Mouse (Mus musculus) liver, embryonic 14.5 days (tissue): ENCODE data around the gene Duox2. TPM values are rescaled to one million over a fixed set of nuclear protein-coding genes. Genes with fewer than 3 reads are reported as not detected.

Source experiments
- ATAC-seq: fragments of 200-750 bp; cut with Nextera tagmentation; 2 replicates; pipeline ENCODE4 v1.8.0; 2017; ENCODE audit warnings: moderate number of reproducible peaks, mild to moderate bottlenecking, moderate library complexity; ENCODE audit not compliant: insufficient read depth
- DNase-seq, 3 experiments: peaks; one replicate each; pipeline ENCODE4 v3.0.0-alpha.2; 2012 to 2013; ENCODE audit warnings: low read depth in 3 of 3, low spot score in 3 of 3
- H3K27ac ChIP-seq: fragments of 300-500 bp; sonication (generic); 2 replicates; pipeline ENCODE4 v1.5.1; 2014; ENCODE audit warnings: moderate library complexity, mild to moderate bottlenecking, control low read depth, inconsistent platforms
- H3K27me3 ChIP-seq: fragments of 300-500 bp; sonication (generic); 2 replicates; pipeline ENCODE4 v1.6.1; 2014; ENCODE audit warnings: mild to moderate bottlenecking, low read length, moderate library complexity; ENCODE audit not compliant: control insufficient read depth, insufficient read depth
- H3K36me3 ChIP-seq: fragments of 300-500 bp; sonication (generic); replicated peaks from 2 replicates; pipeline ENCODE4 v1.6.1; 2014; ENCODE audit warnings: low read depth; ENCODE audit not compliant: control insufficient read depth, insufficient read depth
- H3K4me1 ChIP-seq, 2 experiments: fragments of 200-500 bp in 1 of 2; fragments of 300-500 bp in 1 of 2; sonication (generic) in 1 of 2; replicated peaks; 2 replicates each; pipeline ENCODE4 v1.6.1; 2012 to 2014; ENCODE audit warnings: antibody characterized with exemption in 1 of 2, inconsistent platforms in 1 of 2, low read length in 1 of 2; ENCODE audit not compliant: control insufficient read depth in 2 of 2, insufficient read depth in 2 of 2
- H3K4me2 ChIP-seq: fragments of 300-500 bp; sonication (generic); 2 replicates; pipeline ENCODE4 v1.6.1; 2014; ENCODE audit warnings: low read depth, mild to moderate bottlenecking, control low read depth, moderate library complexity
- H3K4me3 ChIP-seq, 2 experiments: fragments of 200-500 bp in 1 of 2; fragments of 300-500 bp in 1 of 2; sonication (generic) in 1 of 2; 2 replicates each; pipeline ENCODE4 v1.5.1; 2012 to 2014; ENCODE audit warnings: low read depth in 2 of 2, low read length in 2 of 2, mild to moderate bottlenecking in 2 of 2, control low read depth in 1 of 2, inconsistent platforms in 1 of 2, moderate library complexity in 1 of 2; ENCODE audit not compliant: insufficient read depth in 1 of 2
- H3K9ac ChIP-seq: fragments of 300-500 bp; sonication (generic); replicated peaks from 2 replicates; pipeline ENCODE4 v1.6.1; 2014; ENCODE audit warnings: mild to moderate bottlenecking, control low read depth, moderate library complexity
- H3K9me3 ChIP-seq: fragments of 300-500 bp; sonication (generic); 2 replicates; pipeline ENCODE4 v1.6.1; 2016; ENCODE audit warnings: low read length, mixed read lengths; ENCODE audit not compliant: control insufficient read depth
- CTCF ChIP-seq: IDR thresholded peaks from 2 replicates; pipeline ENCODE4 v1.5.1; 2016; ENCODE audit warnings: antibody characterized with exemption, low read depth, control low read depth
- EP300 ChIP-seq: IDR thresholded peaks from 2 replicates; pipeline ENCODE4 v1.6.1; 2016; ENCODE audit warnings: antibody characterized with exemption, low read depth
- WGBS: fragments of 180-500 bp; shearing (Covaris S2); extraction: QIAGEN DNeasy Blood & Tissue Kit; methylation state at CpG from one replicate; pipeline ENCODE4 v1.1.7; 2014; ENCODE audit not compliant: insufficient replicate concordance; 5-methylcytosine and 5-hydroxymethylcytosine counted together
- polyA plus RNA-seq, 2 experiments: library from polyadenylated mRNA; depleted of rRNA in 1 of 2; stranded (reverse) in 1 of 2; unstranded in 1 of 2; fragments of >200 nt; fragmentation: Nextera tagmentation in 1 of 2; extraction: Ambion mirVana in 1 of 2; gene quantifications; 2 replicates each; pipeline versions ENCODE4 v1.2.1 to v1.2.3; 2012 to 2014

The Duox2 gene
- polyA plus RNA-seq, 2 experiments: not detected

- no peak overlapping the region for H3K27ac ChIP-seq
- DNase-seq: no peak
- no peak for TF ChIP-seq EP300
- TF ChIP-seq CTCF: no peak
- no peak overlapping the region for H3K4me2 ChIP-seq
- 10% methylated on average over 14 of the region's 14 CpGs for WGBS
- ATAC-seq: no peak
- H3K9me3 ChIP-seq: no peaks in the 10 kb centered on the region
- 0 out of 4 replicates have a peak, but pooled peaks cover 0 to 2% of the 10 kb centered on the region in 2 experiments for H3K4me1 ChIP-seq
- no peaks in the 10 kb centered on the region for H3K36me3 ChIP-seq
- H3K9ac ChIP-seq: no peak overlapping the region
- peaks cover 77% of the 10 kb centered on the region for H3K27me3 ChIP-seq
- H3K4me3 ChIP-seq: no peak overlapping the region
Observed at GRCm38 (mm10) chr2:122299911-122300655, 1.8 kb upstream of the Duox2 start.

- Histone ChIP-seq H3K27me3 (peaks cover 83% of the 10 kb centered on the region), H3K4me2 (peak within 1 kb of the TSS; percentile 41), H3K36me3 (no peaks in the 10 kb centered on the region), H3K9ac (no peak within 1 kb of the TSS), H3K4me1 (0 out of 4 replicates have a peak, but pooled peaks cover 0 to 2% of the 10 kb centered on the region in 2 experiments), H3K27ac (no peak within 1 kb of the TSS), H3K9me3 (no peaks in the 10 kb centered on the region), H3K4me3 (no peak within 1 kb of the TSS)
- WGBS: 2% methylated on average over 43 of the region's 43 CpGs
- ATAC-seq: no peak
- TF ChIP-seq EP300: no peak
- no peak for TF ChIP-seq CTCF
- no peak for DNase-seq
Observed at GRCm38 (mm10) chr2:122298596-122299490, 594 bp upstream of the Duox2 start, which contains the start of gene Duoxa2. Duoxa2 (plus strand) TSS chr2:122298900.

DNA sequence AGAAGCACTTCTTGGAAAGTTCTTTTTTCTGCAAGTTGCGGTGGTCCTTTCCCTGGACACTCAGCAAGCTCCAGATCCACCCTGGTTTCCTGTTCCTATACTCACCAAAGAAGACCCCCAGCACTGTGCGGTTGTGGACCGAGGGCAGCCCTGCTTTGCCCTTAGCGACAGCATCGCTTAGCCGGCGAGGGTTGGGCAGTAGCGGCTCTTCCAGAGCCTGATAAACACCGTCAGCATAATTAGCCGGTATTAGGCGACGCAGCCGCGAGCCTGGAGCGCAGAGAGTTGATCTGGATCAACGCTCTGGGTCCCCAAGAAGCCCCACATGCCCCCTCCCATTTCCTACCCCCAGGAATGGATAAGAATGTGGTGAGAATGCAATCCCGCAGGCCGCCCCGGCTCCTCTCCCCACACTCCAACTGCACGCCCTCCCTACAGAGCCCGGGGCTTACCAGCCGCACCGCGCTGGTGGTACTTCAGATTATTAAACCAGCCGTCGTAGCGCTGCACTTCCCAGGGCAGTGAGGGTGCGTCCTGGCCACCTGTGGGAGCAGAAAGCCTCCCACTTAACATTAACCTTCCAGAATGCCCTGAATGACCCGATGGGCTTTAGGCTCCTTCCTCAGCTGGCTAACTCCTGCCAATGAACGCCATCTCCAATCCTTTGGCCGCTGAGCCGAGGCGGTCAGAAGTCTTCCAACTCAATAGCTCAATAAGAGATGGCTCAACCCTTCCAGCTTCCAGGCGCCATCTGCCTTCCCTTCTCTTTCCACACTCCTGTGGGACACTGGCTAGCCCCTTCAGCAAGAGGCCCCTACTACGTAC lies 766 bp downstream of the Duox2 start:
- H3K4me3 ChIP-seq: no peak overlapping the region
- 0 out of 4 replicates have a peak, but pooled peaks cover 0 to 2% of the 10 kb centered on the region in 2 experiments for H3K4me1 ChIP-seq
- 2% methylated on average over 35 of the region's 35 CpGs for WGBS
- no peak overlapping the region for H3K4me2 ChIP-seq
- ATAC-seq: no peak
- H3K9ac ChIP-seq: no peak overlapping the region
- H3K27me3 ChIP-seq: peaks cover 81% of the 10 kb centered on the region
- DNase-seq: no peak
- TF ChIP-seq EP300 (no peak), CTCF (no peak)
- H3K27ac ChIP-seq: no peak overlapping the region
- no peaks in the 10 kb centered on the region for H3K9me3 ChIP-seq
- H3K36me3 ChIP-seq: no peaks in the 10 kb centered on the region

- H3K36me3 ChIP-seq: no peaks in the 10 kb centered on the region
- DNase-seq: no peak
- no peak for ATAC-seq
- no peak overlapping the region for H3K9ac ChIP-seq
- H3K9me3 ChIP-seq: no peaks in the 10 kb centered on the region
- H3K4me2 ChIP-seq: no peak overlapping the region
- H3K27ac ChIP-seq: no peak overlapping the region
- H3K27me3 ChIP-seq: peaks cover 55% of the 10 kb centered on the region
- WGBS: 7% methylated on average over 7 of the region's 7 CpGs
- 0 out of 4 replicates have a peak, but pooled peaks cover 0 to 2% of the 10 kb centered on the region in 2 experiments for H3K4me1 ChIP-seq
- no peak overlapping the region for H3K4me3 ChIP-seq
- TF ChIP-seq CTCF: no peak
- TF ChIP-seq EP300: no peak
Observed at GRCm38 (mm10) chr2:122294916-122295315, 3.3 kb downstream of the Duox2 start.
